Mouse (Mus musculus) liver, postnatal 0 days (tissue): ENCODE measurements around the gene Rae1. TPM values are rescaled to one million over a fixed set of nuclear protein-coding genes. Genes with fewer than 3 reads are reported as not detected.

Experiments
- ATAC-seq: fragments of 200-750 bp; cut with Nextera tagmentation; 2 replicates; pipeline ENCODE4 v1.8.0; 2017; ENCODE audit warnings: mild to moderate bottlenecking, moderate library complexity
- DNase-seq: peaks from one replicate; pipeline ENCODE4 v3.0.0-alpha.2; 2016
- H3K27ac ChIP-seq: fragments of 300-500 bp; sonication (generic); 2 replicates; pipeline ENCODE4 v1.5.1; 2014; ENCODE audit warnings: antibody characterized with exemption, moderate library complexity, mild to moderate bottlenecking, low read depth
- H3K27me3 ChIP-seq: fragments of 300-500 bp; sonication (generic); 2 replicates; pipeline ENCODE4 v1.6.1; 2014; ENCODE audit warnings: low read length, control low read depth, mixed read lengths; ENCODE audit not compliant: insufficient read depth
- H3K36me3 ChIP-seq: fragments of 300-500 bp; sonication (generic); replicated peaks from 2 replicates; pipeline ENCODE4 v1.6.1; 2014; ENCODE audit warnings: mild to moderate bottlenecking, control low read depth, low read length, moderate library complexity, mixed read lengths; ENCODE audit not compliant: insufficient read depth
- H3K4me1 ChIP-seq: fragments of 300-500 bp; sonication (generic); 2 replicates; pipeline ENCODE4 v1.6.1; 2014; ENCODE audit warnings: antibody characterized with exemption, mild to moderate bottlenecking, control low read depth; ENCODE audit not compliant: insufficient read depth
- H3K4me2 ChIP-seq: fragments of 300-500 bp; sonication (generic); 2 replicates; pipeline ENCODE4 v1.6.1; 2014; ENCODE audit warnings: low read depth, mild to moderate bottlenecking, low read length, moderate library complexity, mixed read lengths
- H3K4me3 ChIP-seq: fragments of 300-500 bp; sonication (generic); 2 replicates; pipeline ENCODE4 v1.5.1; 2014; ENCODE audit warnings: low read depth, low read length
- H3K9ac ChIP-seq: fragments of 300-500 bp; sonication (generic); replicated peaks from 2 replicates; pipeline ENCODE4 v1.6.1; 2014; ENCODE audit warnings: mild to moderate bottlenecking, moderate library complexity
- H3K9me3 ChIP-seq: fragments of 300-500 bp; sonication (generic); 2 replicates; pipeline ENCODE4 v1.6.1; 2016; ENCODE audit warnings: mild to moderate bottlenecking, control low read depth, low read length, mixed read lengths
- CTCF ChIP-seq: sonication (generic); IDR thresholded peaks from 2 replicates; pipeline ENCODE4 v1.5.1; 2016; ENCODE audit warnings: antibody characterized with exemption, low read depth
- EP300 ChIP-seq: IDR thresholded peaks from 2 replicates; pipeline ENCODE4 v1.6.1; 2016; ENCODE audit warnings: antibody characterized with exemption, low read depth, mild to moderate bottlenecking
- WGBS: fragments of 180-500 bp; shearing (Covaris S2); extraction: QIAGEN DNeasy Blood & Tissue Kit; methylation state at CpG from one replicate; pipeline ENCODE4 v1.1.7; 2014; ENCODE audit not compliant: insufficient replicate concordance; 5-methylcytosine and 5-hydroxymethylcytosine counted together
- polyA plus RNA-seq: library from polyadenylated mRNA; unstranded; fragments of >200 nt; fragmentation: Nextera tagmentation; extraction: Ambion mirVana; gene quantifications from 2 replicates; pipeline ENCODE4 v1.2.1, GENCODE M21; 2015

Gene Rae1
- polyA plus RNA-seq, 1 experiment from 2014 or later, result 41.5 TPM

DNA sequence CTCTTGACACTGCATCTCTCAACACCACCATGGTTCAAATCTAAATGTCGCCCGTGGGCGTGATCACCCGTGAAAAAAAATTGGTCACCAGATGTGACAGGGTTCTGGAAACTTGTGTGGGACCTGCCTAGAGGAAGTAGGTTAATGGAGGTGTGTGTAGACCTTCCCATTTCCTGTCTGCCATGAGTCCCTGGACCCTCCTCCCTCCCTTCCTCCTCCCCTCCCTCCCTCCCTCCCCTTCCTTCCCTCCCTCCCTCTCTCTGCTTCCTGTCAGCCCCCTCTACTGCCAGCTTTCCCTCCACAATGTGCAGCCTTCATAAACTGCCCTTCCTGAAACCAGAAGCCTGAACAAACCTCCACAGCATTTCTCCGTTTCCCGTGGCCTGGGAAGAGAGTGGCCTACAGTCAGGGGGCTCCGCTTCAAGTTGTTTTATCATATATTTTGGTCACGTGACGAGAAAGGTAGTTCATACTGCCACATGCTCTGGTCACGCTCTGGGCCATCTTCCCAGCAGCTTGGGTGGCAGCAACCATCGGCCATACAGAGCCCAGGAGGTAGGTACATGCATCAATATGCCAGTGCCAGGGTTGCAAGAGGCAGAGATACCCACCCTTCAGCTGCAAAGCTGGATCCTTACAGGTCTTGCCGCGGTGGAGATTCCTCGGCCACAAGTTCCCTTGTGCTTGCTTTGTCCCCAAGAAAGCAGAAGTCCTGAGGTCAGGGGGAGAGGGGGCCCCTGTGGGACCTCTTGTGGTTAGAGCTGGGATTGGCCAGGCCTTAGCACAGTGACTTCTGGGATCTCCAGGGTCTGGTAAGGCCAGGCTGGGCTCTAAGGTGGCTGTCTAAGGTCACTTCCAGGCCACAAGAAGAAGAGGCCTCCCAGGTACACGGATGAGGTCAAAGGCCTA is 61.8 kb downstream of the Rae1 start:
- no peaks in the 10 kb centered on the region for H3K27me3 ChIP-seq
- H3K4me1 ChIP-seq, result peaks cover 36% of the 10 kb centered on the region
- H3K4me2 ChIP-seq, result peak overlapping the region; percentile 58
- peak; percentile 52 for TF ChIP-seq CTCF
- TF ChIP-seq EP300, result no peak
- H3K4me3 ChIP-seq, result peak overlapping the region; percentile 32; the same call in 1 of the 2 replicates
- 0 out of 2 replicates have a peak overlapping the region, but pooled peaks have one; percentile 7 for H3K9ac ChIP-seq
- peak overlapping the region; percentile 80 for H3K27ac ChIP-seq
- peak; percentile 73 for DNase-seq
- H3K9me3 ChIP-seq, result no peaks in the 10 kb centered on the region
- WGBS, result 32% methylated on average over 15 of the region's 15 CpGs
- H3K36me3 ChIP-seq, result no peaks in the 10 kb centered on the region
- ATAC-seq, result peak; percentile 74

DNA sequence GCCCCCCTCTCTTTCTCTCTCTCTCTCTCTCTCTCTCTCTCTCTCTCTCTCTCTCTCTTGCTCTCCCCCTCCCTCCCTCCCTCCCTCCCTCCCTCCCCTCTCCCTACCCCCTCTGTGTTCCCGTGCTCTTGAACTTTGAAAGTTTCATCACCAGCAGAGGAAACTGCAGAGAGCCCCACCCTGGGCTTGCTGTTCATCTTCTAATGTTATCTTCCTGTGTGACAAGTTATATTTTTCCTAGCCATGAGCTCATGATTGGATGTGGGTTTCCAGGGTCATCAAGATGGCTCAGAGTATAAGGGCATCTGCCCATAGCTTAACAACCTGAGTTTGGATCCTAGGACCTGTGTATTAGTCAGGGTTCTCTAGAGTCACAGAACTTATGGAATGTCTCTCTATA is 63.3 kb downstream of the Rae1 start:
- Histone ChIP-seq H3K9ac (no peak overlapping the region), H3K9me3 (no peaks in the 10 kb centered on the region), H3K27me3 (no peaks in the 10 kb centered on the region), H3K36me3 (no peaks in the 10 kb centered on the region), H3K4me1 (peaks cover 23% of the 10 kb centered on the region), H3K4me2 (no peak overlapping the region), H3K4me3 (no peak overlapping the region), H3K27ac (no peak overlapping the region; the same call in 1 of the 2 replicates)
- WGBS, result 11% methylated on average over 1 of the region's 1 CpGs
- TF ChIP-seq EP300, result no peak
- DNase-seq (no peak), ATAC-seq (no peak)

DNA sequence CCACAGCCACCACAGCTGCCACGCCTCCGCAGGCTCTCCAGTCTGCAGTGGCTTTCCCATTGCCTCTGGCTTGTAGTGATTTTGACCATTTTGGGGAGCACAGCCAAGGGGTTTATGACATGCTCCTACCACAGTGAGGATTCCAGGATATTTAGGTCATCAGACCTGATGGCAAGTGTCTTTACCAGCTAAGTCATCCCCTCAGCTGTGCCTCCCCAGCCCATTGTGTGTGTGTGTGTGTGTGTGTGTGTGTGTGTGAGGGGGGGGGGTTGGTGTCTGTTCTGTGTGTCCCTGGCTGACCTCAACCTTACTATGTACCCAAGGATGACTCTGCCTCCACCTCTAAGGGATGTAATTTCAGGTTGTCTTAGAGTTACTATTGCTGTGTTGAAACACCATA is 64.9 kb downstream of the Rae1 start:
- Histone ChIP-seq H3K27ac (no peak overlapping the region), H3K4me3 (no peak overlapping the region), H3K9ac (no peak overlapping the region), H3K36me3 (no peaks in the 10 kb centered on the region), H3K9me3 (no peaks in the 10 kb centered on the region), H3K27me3 (no peaks in the 10 kb centered on the region), H3K4me1 (peaks cover 23% of the 10 kb centered on the region), H3K4me2 (no peak overlapping the region)
- 84% methylated on average over 2 of the region's 2 CpGs for WGBS
- no peak for ATAC-seq
- no peak for TF ChIP-seq CTCF
- DNase-seq, result no peak

Other genes starting within 250 kb of the Rae1 start
- gene Bmp7, start 59.8 kb upstream of the Rae1 start, polyA plus RNA-seq, result 0.32 and 0.49 TPM in 2 replicates
- 0.07 and 0.09 TPM in 2 replicates for gene Spo11, start 22.4 kb upstream of the Rae1 start, polyA plus RNA-seq
- 124 and 126 TPM in 2 replicates for gene Rbm38, start 20.4 kb downstream of the Rae1 start, polyA plus RNA-seq
- 0.21 and 0.25 TPM in 2 replicates for gene Ctcfl, start 119.4 kb downstream of the Rae1 start, polyA plus RNA-seq
- gene Pck1, start 152.9 kb downstream of the Rae1 start, polyA plus RNA-seq, result 414 and 703 TPM in 2 replicates
- 4.9 and 6.7 TPM in 2 replicates for gene Zbp1, start 218.8 kb downstream of the Rae1 start, polyA plus RNA-seq